Mouse (Mus musculus) erythroblast, embryonic 14.5 days (primary cell): Measurements from ENCODE around the gene Sulf2.

ENCODE experiments used
- GATA1 ChIP-seq: IDR thresholded peaks from 2 replicates; pipeline ENCODE4 v1.6.1; 2012; ENCODE audit warnings: low read length, inconsistent platforms, mixed read lengths
- TAL1 ChIP-seq: IDR thresholded peaks from 3 replicates; pipeline ENCODE4 v1.6.1; 2012; ENCODE audit warnings: low read length, inconsistent platforms, mixed read lengths

DNA sequence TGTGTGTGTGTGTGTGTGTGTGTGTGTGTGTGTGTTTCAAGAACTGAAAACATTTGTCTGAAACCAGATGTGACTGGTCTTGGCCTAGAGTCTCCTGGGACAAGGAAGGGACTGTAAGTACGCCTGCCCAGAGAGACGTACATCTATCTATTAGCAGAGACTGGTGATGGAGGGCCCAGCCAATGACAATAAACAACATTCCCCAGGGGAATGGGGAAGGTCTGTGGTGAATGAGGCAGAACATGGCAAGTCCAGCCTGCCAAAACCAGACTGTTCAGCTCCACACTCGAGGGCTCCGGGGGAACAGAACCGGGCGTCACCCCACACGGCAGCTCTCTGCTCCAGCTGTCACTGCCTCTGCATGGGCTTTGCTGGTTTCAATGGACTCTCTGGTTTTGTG, 52.6 kb downstream of the Sulf2 start:
- no peak for TF ChIP-seq TAL1
- TF ChIP-seq GATA1: no peak
